Mouse (Mus musculus): Measurements from ENCODE around the gene Fdxr.

DNA sequence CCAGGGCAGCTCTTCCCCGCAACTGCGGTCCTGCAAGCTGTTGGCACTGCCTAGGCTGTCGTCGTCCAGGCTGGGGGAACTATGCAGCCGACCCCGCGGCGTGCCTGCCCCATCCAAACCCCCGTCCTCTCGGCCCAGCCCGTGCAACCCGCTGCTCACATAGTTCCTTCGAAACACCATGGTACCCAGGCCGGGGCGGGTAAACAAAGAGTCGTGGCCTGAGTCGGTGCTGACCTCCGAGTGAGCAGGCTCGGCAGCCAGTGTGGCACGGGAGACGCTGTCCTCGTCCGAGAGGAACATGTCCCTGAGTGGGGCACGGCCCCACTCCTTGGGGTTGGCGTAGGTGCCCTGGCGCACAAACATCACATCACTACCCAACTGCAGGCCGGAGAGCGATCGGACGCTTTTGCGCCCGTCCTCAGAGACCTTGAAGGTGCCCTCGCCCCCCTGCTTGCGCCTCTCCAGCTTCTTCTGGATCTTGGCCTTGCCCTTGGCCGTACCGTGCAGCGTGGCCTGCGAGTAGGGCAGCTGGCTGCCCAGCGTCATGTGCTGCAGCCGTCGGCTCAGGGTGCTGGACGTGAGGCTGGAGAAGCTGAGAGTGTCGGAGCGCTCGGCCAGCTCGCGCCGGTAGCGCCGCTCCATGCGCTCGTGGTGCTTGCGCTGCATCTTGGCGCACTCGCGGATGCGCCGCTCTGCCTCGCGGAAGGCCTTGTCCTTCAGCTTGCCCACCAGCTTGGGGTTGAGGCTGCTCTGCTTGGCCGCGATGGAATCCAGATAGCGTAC, 41.6 kb upstream of the Fdxr start:
- no peak for TF ChIP-seq USF1 (IDR thresholded peaks at IDR 0.05; ENCODE audit: low read depth)
- no peak for TF ChIP-seq TCF12 (IDR thresholded peaks at IDR 0.05; ENCODE audit: insufficient read depth, poor library complexity, severe bottlenecking)
- no peak for TF ChIP-seq POLR2A (IDR thresholded peaks at IDR 0.05; ENCODE audit: insufficient read length, low read depth)
- no peak for TF ChIP-seq E2F4 (IDR thresholded peaks at IDR 0.05; ENCODE audit: insufficient read depth)
- no peak for TF ChIP-seq MAX (IDR thresholded peaks at IDR 0.05; ENCODE audit: low read depth)
- TF ChIP-seq REST (IDR thresholded peaks at IDR 0.05; ENCODE audit: insufficient read depth, insufficient read length), result no peak
- no peak for TF ChIP-seq POLR2AphosphoS2 (IDR thresholded peaks at IDR 0.05; ENCODE audit: insufficient read length, low read depth)
- TF ChIP-seq MYOG (IDR thresholded peaks at IDR 0.05; ENCODE audit: control insufficient read depth in 1 of 3, insufficient read depth in 1 of 3, insufficient read length in 2 of 3, low read depth in 2 of 3), result no peak
- TF ChIP-seq TCF3 (IDR thresholded peaks at IDR 0.05; ENCODE audit: insufficient read length, low read depth), result no peak
- TF ChIP-seq CEBPB (IDR thresholded peaks at IDR 0.05; ENCODE audit: insufficient read depth, poor library complexity, severe bottlenecking), result no peak
